Mouse (Mus musculus) common myeloid progenitor, adult 5-6 weeks (primary cell): ENCODE data around the gene Gabrr2. TPM values are rescaled to one million over a fixed set of nuclear protein-coding genes. Genes with fewer than 3 reads are reported as not detected.
"Not testable (repeated sequence)": the region's sequence is repeated elsewhere in the genome, so short reads cannot be mapped to it uniquely, and the experiment has no call there.

Experiments used
- ATAC-seq: replicated peaks from 2 replicates; pipeline ENCODE4 v1.8.0; 2016; ENCODE audit warnings: low read depth, mild to moderate bottlenecking, moderate TSS enrichment, inconsistent platforms; ENCODE audit not compliant: poor library complexity, severe bottlenecking
- total RNA-seq: library from RNA; stranded (forward); fragments of 200-1000, 187-1606 nt; gene quantifications from 2 replicates; pipeline ENCODE4 v1.2.3, GENCODE M21; 2017

The Gabrr2 gene
- total RNA-seq, 1 experiment from 2014 or later, result not detected

GRCm38 (mm10) chr4:33067826-33068225 lies 5.0 kb downstream of the Gabrr2 start:
- no peak for ATAC-seq

- no peak for ATAC-seq
Measured at GRCm38 (mm10) chr4:33068894-33069293, 6.1 kb downstream of the Gabrr2 start.

- ATAC-seq, result no peak
Measured at GRCm38 (mm10) chr4:33070326-33070725, 7.5 kb downstream of the Gabrr2 start.

- no peak for ATAC-seq
Measured at GRCm38 (mm10) chr4:33071337-33071736, 8.5 kb downstream of the Gabrr2 start.

- ATAC-seq, result peak; percentile 93
Measured at GRCm38 (mm10) chr4:33072526-33073161, 9.8 kb downstream of the Gabrr2 start.

GRCm38 (mm10) chr4:33074406-33074805 lies 11.6 kb downstream of the Gabrr2 start:
- no peak for ATAC-seq

- no peak for ATAC-seq
Measured at GRCm38 (mm10) chr4:33074851-33075250, 12.1 kb downstream of the Gabrr2 start.

GRCm38 (mm10) chr4:33075776-33076524 lies 13.2 kb downstream of the Gabrr2 start:
- ATAC-seq, result no peak; the same call in 1 of the 2 replicates

GRCm38 (mm10) chr4:33077161-33077560 lies 14.4 kb downstream of the Gabrr2 start:
- ATAC-seq, result no peak

GRCm38 (mm10) chr4:33077724-33078123 lies 14.9 kb downstream of the Gabrr2 start:
- ATAC-seq, result no peak

GRCm38 (mm10) chr4:33078492-33078891 lies 15.7 kb downstream of the Gabrr2 start:
- ATAC-seq, result no peak

GRCm38 (mm10) chr4:33099118-33099694 lies 36.4 kb downstream of the Gabrr2 start:
- peak; percentile 47; the same call in 1 of the 2 replicates for ATAC-seq

- ATAC-seq, result peak; percentile 55
Measured at GRCm38 (mm10) chr4:33109720-33110458, 47.1 kb downstream of the Gabrr2 start.

- no peak for ATAC-seq
Measured at GRCm38 (mm10) chr4:33110845-33111244, 48.0 kb downstream of the Gabrr2 start.

- ATAC-seq, result no peak
Measured at GRCm38 (mm10) chr4:33111358-33111757, 48.6 kb downstream of the Gabrr2 start.

GRCm38 (mm10) chr4:33112866-33113265 lies 50.1 kb downstream of the Gabrr2 start:
- not testable (repeated sequence) for ATAC-seq

- ATAC-seq, result peak; percentile 60; the same call in 1 of the 2 replicates
Measured at GRCm38 (mm10) chr4:33119118-33119517, 56.3 kb downstream of the Gabrr2 start.

GRCm38 (mm10) chr4:33124493-33124892 lies 61.7 kb downstream of the Gabrr2 start:
- ATAC-seq, result peak; percentile 99

GRCm38 (mm10) chr4:33125409-33126084 lies 62.7 kb downstream of the Gabrr2 start:
- no peak for ATAC-seq

- no peak for ATAC-seq
Measured at GRCm38 (mm10) chr4:33132221-33132620, 69.4 kb downstream of the Gabrr2 start, which contains the start of gene Gabrr1. Gene Gabrr1 (plus strand): TSS chr4:33132521.
